Mouse (Mus musculus) olfactory bulb, adult 2 months (tissue): ENCODE results near the gene Sash1.

Experiments
- CTCF ChIP-seq: fragments of 200-500 bp; IDR thresholded peaks from 2 replicates; pipeline ENCODE4 v1.5.1; 2012; ENCODE audit warnings: low read depth, mild to moderate bottlenecking, low read length, moderate library complexity; ENCODE audit not compliant: insufficient read depth
- POLR2A ChIP-seq: fragments of 200-500 bp; IDR thresholded peaks from 2 replicates; pipeline ENCODE4 v1.6.1; 2012; ENCODE audit warnings: mild to moderate bottlenecking, low read depth, low read length, moderate library complexity; ENCODE audit not compliant: insufficient read depth

GRCm38 (mm10) chr10:8753377-8753776 is 132.5 kb downstream of the Sash1 start:
- no peak for TF ChIP-seq CTCF
- no peak for TF ChIP-seq POLR2A
